Mouse (Mus musculus): ENCODE results near the gene Prmt1. TPM values are rescaled to one million over a fixed set of nuclear protein-coding genes. Genes with fewer than 3 reads are reported as not detected.
A peak's percentile ranks its signal among the peaks of the same experiment; 100 is the strongest.

Prmt1 gene
- polyA plus RNA-seq, 3 experiments from 2014 or later, result 37.3 to 84.6 (median 70.6) TPM

DNA sequence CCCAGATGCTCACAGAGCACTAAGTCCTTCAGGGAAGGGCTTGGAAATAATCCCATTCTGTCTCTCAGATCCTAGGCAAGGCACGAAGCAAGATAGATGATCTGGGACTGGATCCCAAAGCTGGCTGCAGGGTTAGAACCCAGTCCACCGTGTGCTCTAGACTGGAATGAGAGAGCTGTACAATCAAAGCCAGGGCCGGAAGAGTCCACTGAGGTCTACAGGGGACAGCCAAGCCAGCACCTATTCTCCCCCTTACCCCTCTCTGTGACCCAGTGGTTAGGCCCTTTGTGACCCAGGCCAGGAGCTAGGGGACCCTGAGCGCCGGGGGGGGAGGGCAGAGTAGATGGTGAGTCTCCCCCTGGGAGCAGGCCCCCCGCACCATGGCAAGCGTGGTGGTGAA is 43.5 kb downstream of the Prmt1 start, which contains the start of gene Tsks:
Tsks (plus strand) TSS at position 301 of the 400 bp plus-strand sequence.
- no peak for ATAC-seq

DNA sequence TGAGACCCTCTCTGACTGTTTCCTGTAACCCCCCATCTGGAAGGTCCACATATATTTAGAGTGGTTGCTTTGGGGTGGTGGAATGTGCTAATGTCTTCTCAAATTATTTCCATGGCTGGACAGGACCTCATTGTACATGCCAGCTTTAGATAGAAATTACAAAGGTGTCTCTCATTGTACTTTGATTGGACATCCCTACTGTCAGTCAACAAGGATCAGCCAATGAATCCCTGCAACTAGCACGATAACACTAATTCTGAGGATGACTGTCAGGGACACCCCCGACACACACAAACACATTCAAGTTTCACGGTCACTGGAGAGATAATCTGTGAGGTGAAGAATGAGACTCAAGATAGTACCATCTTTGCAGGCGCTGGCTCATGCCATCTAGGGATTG is 47.7 kb downstream of the Prmt1 start:
- no peak for ATAC-seq

DNA sequence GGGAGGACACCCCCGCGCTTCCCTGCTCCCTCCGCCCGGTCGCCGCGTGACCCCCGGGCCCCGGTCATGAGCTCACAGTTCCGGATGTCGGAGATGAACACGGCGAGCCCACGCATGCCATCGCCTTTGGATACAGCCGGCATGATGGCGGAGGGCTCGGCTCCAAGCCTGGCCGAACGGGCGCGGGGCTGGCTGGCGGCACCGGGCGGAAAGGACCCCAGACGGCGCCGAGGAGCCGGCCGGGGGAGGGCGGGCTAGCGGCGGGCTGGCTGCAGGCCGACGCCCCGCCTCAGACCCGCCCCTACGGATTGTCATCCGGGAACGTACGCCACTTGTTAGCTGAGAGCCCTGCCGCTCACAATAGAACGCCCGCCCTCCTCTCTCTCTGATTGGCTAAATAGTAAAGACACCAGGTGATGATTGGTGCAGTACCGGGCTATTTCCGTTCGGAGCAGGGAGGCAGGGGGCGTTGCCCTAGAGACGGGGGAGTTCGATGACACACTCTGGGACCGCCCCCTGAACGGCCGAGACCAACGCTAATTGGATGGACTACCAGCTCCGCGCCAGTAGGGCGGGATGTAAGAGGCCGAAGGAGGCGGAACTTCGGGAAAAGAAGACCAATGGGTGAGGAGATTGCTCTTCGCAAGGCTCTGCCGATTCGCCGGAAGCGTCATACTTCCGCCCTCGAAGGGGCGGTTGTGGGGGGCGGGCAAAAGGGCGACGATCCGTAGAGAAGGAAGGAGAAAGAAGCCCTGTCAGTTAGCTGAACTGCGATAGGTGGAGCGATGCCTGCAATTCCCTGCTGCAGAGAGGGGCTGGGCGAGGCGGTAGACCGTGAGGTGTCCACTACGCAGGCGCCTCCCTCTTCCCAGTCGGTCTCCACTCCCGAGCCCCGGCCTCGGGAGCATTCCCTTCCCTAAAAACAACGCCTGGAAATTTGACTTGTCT is 56.9 kb downstream of the Prmt1 start, which contains the start of gene Ap2a1:
Ap2a1 (minus strand) TSS at position 293 of the 948 bp plus-strand sequence.
- ATAC-seq, result peak; percentile 94

DNA sequence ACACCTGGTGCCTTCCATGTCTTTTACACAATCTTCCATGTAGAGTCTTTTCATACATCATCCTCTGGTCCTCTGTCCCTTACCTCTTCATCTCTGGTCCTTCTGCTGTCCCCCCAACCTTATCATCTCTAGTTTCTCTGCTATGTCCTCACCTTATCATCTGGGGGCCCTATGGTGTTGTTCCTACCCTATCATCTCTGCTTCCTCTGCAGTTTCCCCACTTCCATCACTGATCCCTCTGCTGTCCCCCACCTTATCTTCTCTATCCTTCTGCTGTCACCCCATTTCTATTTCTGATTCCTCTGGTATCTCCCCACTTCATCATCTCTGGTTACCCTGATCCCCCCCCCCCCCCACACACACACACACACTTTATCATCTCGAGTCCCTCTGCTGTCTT is 57.8 kb downstream of the Prmt1 start:
- ATAC-seq, result no peak

Other genes with a start within 250 kb of the Prmt1 start
- 10 to 100 TPM; 66.6 to 71.2 (median 69.7) TPM for gene Vrk3, start 238.2 kb downstream of the Prmt1 start, polyA plus RNA-seq (2017; shearing (Covaris generic))
- gene Zfp473, start 235.5 kb downstream of the Prmt1 start, polyA plus RNA-seq (2017; shearing (Covaris generic)), result 1 to 10 TPM in 1 of 3 experiments, under 1 TPM in 2; 0.16 to 2.1 (median 0.93) TPM
- 10 to 100 TPM; 30.8 to 60.2 (median 32.2) TPM for gene Nup62, start 170.5 kb downstream of the Prmt1 start, polyA plus RNA-seq (2017; shearing (Covaris generic))
- 1 to 10 TPM; 1.9 to 4.2 (median 2.1) TPM for gene Il4i1, start 170.2 kb downstream of the Prmt1 start, polyA plus RNA-seq (2017; shearing (Covaris generic))
- gene Atf5, start 169.9 kb downstream of the Prmt1 start, polyA plus RNA-seq (2017; shearing (Covaris generic)), result under 1 TPM in 1 of 3 experiments, not detected in 2; 0.41 TPM
- 1 to 10 TPM; 1.1 to 4.5 (median 3.7) TPM for gene Akt1s1, start 137.6 kb downstream of the Prmt1 start, polyA plus RNA-seq (2017; shearing (Covaris generic))
- gene Tbc1d17, start 137.5 kb downstream of the Prmt1 start, polyA plus RNA-seq (2017; shearing (Covaris generic)), result 10 to 100 TPM; 43.9 to 66.0 (median 60.6) TPM
- gene Pnkp, start 129.4 kb downstream of the Prmt1 start, polyA plus RNA-seq (2017; shearing (Covaris generic)), result 10 to 100 TPM; 43.2 to 49.7 (median 46.8) TPM
- gene Ptov1, start 116.8 kb downstream of the Prmt1 start, polyA plus RNA-seq (2017; shearing (Covaris generic)), result 1 to 10 TPM; 1.9 to 5.6 (median 3.2) TPM
- 10 to 100 TPM in 2 of 3 experiments, 1 to 10 TPM in 1; 7.1 to 14.1 (median 11.1) TPM for gene Med25, start 93.9 kb downstream of the Prmt1 start, polyA plus RNA-seq (2017; shearing (Covaris generic))
- gene Fuz, start 90.5 kb downstream of the Prmt1 start, polyA plus RNA-seq (2017; shearing (Covaris generic)), result 10 to 100 TPM in 2 of 3 experiments, 1 to 10 TPM in 1; 8.0 to 15.3 (median 11.0) TPM
- 10 to 100 TPM in 1 of 3 experiments, 1 to 10 TPM in 2; 6.1 to 12.1 (median 7.1) TPM for gene Ap2a1, start 57.1 kb downstream of the Prmt1 start, polyA plus RNA-seq (2017; shearing (Covaris generic))
- not detected for gene Tsks, start 43.4 kb downstream of the Prmt1 start, polyA plus RNA-seq (2017; shearing (Covaris generic))
- gene Cpt1c, start 11.7 kb downstream of the Prmt1 start, polyA plus RNA-seq (2017; shearing (Covaris generic)), result 1 to 10 TPM in 2 of 3 experiments, under 1 TPM in 1; 0.23 to 1.9 (median 1.5) TPM
- 100 to 1,000 TPM in 2 of 3 experiments, 10 to 100 TPM in 1; 83.6 to 119 (median 115) TPM for gene Irf3, start 11.1 kb upstream of the Prmt1 start, polyA plus RNA-seq (2017; shearing (Covaris generic))
- gene Bcl2l12, start 12.1 kb upstream of the Prmt1 start, polyA plus RNA-seq (2017; shearing (Covaris generic)), result 10 to 100 TPM; 21.0 to 29.3 (median 26.6) TPM
- 1 to 10 TPM; 7.4 to 8.9 (median 8.7) TPM for gene Scaf1, start 29.8 kb upstream of the Prmt1 start, polyA plus RNA-seq (2017; shearing (Covaris generic))
- 1 to 10 TPM; 3.2 to 6.5 (median 5.1) TPM for gene Rras, start 31.4 kb upstream of the Prmt1 start, polyA plus RNA-seq (2017; shearing (Covaris generic))
- gene Prr12, start 66.3 kb upstream of the Prmt1 start, polyA plus RNA-seq (2017; shearing (Covaris generic)), result 10 to 100 TPM in 1 of 3 experiments, 1 to 10 TPM in 2; 5.0 to 12.9 (median 9.8) TPM
- 100 to 1,000 TPM; 129 to 164 (median 158) TPM for gene Nosip, start 75.9 kb upstream of the Prmt1 start, polyA plus RNA-seq (2017; shearing (Covaris generic))
- 1 to 10 TPM; 2.0 to 2.3 (median 2.1) TPM for gene Prrg2, start 76.1 kb upstream of the Prmt1 start, polyA plus RNA-seq (2017; shearing (Covaris generic))
- 1 to 10 TPM; 1.7 to 6.5 (median 5.7) TPM for gene Rcn3, start 105.7 kb upstream of the Prmt1 start, polyA plus RNA-seq (2017; shearing (Covaris generic))
- 1 to 10 TPM in 2 of 3 experiments, under 1 TPM in 1; 0.81 to 3.0 (median 1.8) TPM for gene Fcgrt, start 117.3 kb upstream of the Prmt1 start, polyA plus RNA-seq (2017; shearing (Covaris generic))
- 1,000 to 10,000 TPM; 3,557 to 4,924 (median 4,468) TPM for gene Rps11, start 137.9 kb upstream of the Prmt1 start, polyA plus RNA-seq (2017; shearing (Covaris generic))
- 1,000 to 10,000 TPM; 6,216 to 8,178 (median 7,568) TPM for gene Rpl13a, start 142.2 kb upstream of the Prmt1 start, polyA plus RNA-seq (2017; shearing (Covaris generic))
- gene Gm45713, start 149.7 kb upstream of the Prmt1 start, polyA plus RNA-seq (2017; shearing (Covaris generic)), result 1 to 10 TPM; 1.4 to 2.4 (median 1.6) TPM
- gene Flt3l, start 149.9 kb upstream of the Prmt1 start, polyA plus RNA-seq (2017; shearing (Covaris generic)), result 100 to 1,000 TPM in 1 of 3 experiments, 10 to 100 TPM in 2; 70.2 to 108 (median 97.6) TPM
- gene Pih1d1, start 167.7 kb upstream of the Prmt1 start, polyA plus RNA-seq (2017; shearing (Covaris generic)), result 10 to 100 TPM; 42.9 to 50.6 (median 50.5) TPM
- 10 to 100 TPM; 15.2 to 32.1 (median 26.6) TPM for gene Aldh16a1, start 168.0 kb upstream of the Prmt1 start, polyA plus RNA-seq (2017; shearing (Covaris generic))
- gene Slc17a7, start 177.4 kb upstream of the Prmt1 start, polyA plus RNA-seq (2017; shearing (Covaris generic)), result under 1 TPM in 1 of 3 experiments, not detected in 2; 0.16 TPM
- gene Gfy, start 193.0 kb upstream of the Prmt1 start, polyA plus RNA-seq (2017; shearing (Covaris generic)), result not detected
- not detected for gene Pth2, start 194.4 kb upstream of the Prmt1 start, polyA plus RNA-seq (2017; shearing (Covaris generic))
- under 1 TPM in 1 of 3 experiments, not detected in 2; 0.24 TPM for gene Ccdc155, start 218.3 kb upstream of the Prmt1 start, polyA plus RNA-seq (2017; shearing (Covaris generic))
- 10 to 100 TPM; 17.5 to 50.4 (median 28.3) TPM for gene Dkkl1, start 225.6 kb upstream of the Prmt1 start, polyA plus RNA-seq (2017; shearing (Covaris generic))
- 1 to 10 TPM; 2.0 to 4.2 (median 3.2) TPM for gene Tead2, start 229.2 kb upstream of the Prmt1 start, polyA plus RNA-seq (2017; shearing (Covaris generic))

All from inflammation-experienced regulatory T-cells, adult 6 months (primary cell).